In the genomic region with DNA sequence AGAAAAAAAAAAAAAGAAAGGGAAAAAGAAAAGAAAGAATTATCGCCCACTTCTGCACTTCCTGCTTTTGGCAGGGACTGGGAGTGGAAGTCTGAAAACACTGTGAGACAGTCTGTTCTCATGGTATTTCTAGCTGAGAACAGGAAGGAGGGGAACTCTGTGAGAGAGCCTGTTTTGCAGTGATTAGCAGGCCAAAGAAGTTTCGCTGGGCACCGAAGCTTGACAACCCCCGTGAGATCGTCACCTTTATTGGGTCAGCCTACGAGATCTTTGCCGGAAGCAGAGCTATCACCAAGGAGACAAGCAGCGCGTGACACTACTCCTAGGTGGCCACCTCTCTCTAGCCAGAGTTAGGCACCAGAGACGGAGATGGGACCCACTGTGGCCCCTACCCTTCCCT, we compare ENCODE assay signal across 8 mouse cellular contexts.
A peak's percentile ranks its signal among the peaks of the same experiment; 100 is the strongest.
DNase-seq lines count a peak whose midpoint lies in the region.

No protein-coding gene starts in this region.

- peak; percentile 92 for DNase-seq in heart, adult 11 months
- no peak for DNase-seq in heart, postnatal 4 days
- peak; percentile 15 for DNase-seq in urinary bladder, postnatal 25 days (ENCODE audit: low spot score)
- no peak for DNase-seq in urinary bladder, postnatal 10 days (ENCODE audit: low spot score)
- DNase-seq in kidney, postnatal 36 days: peak; percentile 16 to 20
- peak; percentile 56 for DNase-seq in retina, postnatal 1 day
- DNase-seq in ovary, postnatal 36 days (ENCODE audit: low spot score): no peak
- DNase-seq in gastrocnemius, adult 18-20 months (ENCODE audit: low spot score): no peak

Comparison
In these comparisons a context has a peak if more than half of its experiments do, and no peak if none do; other contexts are left out.
1. DNase-seq: peak in heart, adult 11 months (single experiment), urinary bladder, postnatal 25 days (single experiment), kidney, postnatal 36 days (2 of 2) and retina, postnatal 1 day (single experiment); none in heart, postnatal 4 days (single experiment), urinary bladder, postnatal 10 days (single experiment), ovary, postnatal 36 days (single experiment) and gastrocnemius, adult 18-20 months (single experiment).